Mouse (Mus musculus) liver, adult 2 months (tissue): ENCODE results near the gene Rasgrf1.
A peak's percentile ranks its signal among the peaks of the same experiment; 100 is the strongest.

Source experiments
- CTCF ChIP-seq: fragments of 200-500 bp; IDR thresholded peaks from 2 replicates; pipeline ENCODE4 v1.5.1; 2011; ENCODE audit warnings: low read depth, low read length, control low read depth
- POLR2A ChIP-seq: fragments of 200-500 bp; IDR thresholded peaks from 2 replicates; pipeline ENCODE4 v1.6.1; 2011; ENCODE audit warnings: low read length, control low read depth; ENCODE audit not compliant: insufficient read depth; ENCODE audit errors: extremely low read depth

GRCm38 (mm10) chr9:89968836-89969450 is 59.2 kb downstream of the Rasgrf1 start:
- TF ChIP-seq CTCF (peak; percentile 30; the same call in 1 of the 2 replicates), POLR2A (no peak)
